Mouse (Mus musculus) cerebellum, adult (tissue): Measurements from ENCODE around the gene Fahd2a.

Experiments used
- ATAC-seq: cut with Nextera tagmentation; 2 replicates; pipeline ENCODE4 v1.9.2; 2017; ENCODE audit warnings: mild to moderate bottlenecking, moderate library complexity, mixed read lengths; ENCODE audit not compliant: insufficient number of reproducible peaks, low FRiP score, low TSS enrichment

Gene Fahd2a

DNA sequence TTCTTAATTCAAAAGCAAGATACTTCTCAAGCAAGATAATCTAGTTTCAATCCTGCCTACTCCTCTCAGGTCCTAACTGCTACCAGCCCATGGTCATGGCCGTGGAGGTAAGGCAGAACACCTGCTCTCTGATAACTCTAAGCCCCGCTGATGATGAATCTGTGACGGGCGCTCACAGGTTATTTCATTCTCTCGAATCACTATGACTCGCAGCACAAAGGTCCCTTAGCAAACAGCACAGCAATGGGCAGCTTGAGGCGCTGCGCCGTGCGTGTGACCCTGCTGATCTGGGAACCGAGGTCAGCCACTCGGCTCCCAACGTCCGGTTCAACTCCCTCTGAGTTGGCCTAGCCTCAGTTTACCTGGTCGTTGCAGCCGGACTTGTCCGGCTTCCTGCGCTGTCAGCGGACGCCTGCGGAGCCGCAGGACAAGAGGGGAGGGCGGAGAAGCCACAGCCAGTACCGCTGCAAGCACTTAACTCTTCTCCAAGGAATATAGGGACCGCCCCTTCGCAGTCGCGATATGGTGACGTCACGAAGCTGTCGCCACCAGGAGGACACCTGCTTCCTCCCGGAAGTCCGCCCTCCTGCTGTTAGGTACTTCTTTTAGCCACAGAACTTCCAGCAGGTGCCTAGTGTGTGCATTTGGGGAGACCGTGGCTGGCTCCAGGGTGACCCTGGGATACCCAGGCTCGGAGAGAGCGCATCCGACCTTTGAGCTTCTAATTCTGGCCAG, at the start of gene Fahd2a:
Gene Fahd2a (minus strand): TSS at position 511 of the 735 bp plus-strand sequence.
- peak; percentile 86 for ATAC-seq

DNA sequence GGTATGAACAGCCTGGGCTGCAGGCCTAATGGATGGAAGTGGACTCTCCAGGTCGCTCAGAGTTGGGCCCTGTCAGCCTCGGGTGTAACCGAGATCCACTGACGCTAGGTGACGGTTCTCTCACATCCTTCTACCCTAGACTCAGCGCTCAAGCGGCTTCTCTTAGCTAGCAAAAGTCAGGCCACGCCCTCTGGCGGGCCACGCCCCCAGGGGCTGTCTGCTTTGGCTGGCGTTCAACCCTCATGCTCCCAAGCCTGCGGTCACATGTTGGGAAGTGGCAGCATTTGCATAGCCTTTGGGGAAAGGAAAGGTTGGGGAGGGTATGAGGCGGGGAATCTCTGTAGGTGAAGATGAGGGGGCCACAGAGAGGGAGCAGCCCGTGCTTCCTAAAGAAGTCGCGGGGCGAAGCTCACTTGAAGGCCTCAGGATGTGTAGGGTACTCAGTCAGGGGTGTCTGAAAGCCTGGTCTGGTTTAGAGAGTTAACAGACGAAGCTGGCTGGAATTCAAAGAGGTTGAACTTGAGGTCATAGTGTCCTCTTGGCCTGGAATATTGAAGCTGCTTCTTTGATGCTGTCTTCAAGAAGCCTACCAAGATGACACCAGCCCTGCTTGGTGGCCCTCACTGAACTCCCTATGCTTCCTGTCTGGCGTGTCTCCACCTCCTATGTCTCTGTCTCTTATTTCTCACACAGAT, 40.3 kb upstream of the Fahd2a start:
- ATAC-seq: no peak

DNA sequence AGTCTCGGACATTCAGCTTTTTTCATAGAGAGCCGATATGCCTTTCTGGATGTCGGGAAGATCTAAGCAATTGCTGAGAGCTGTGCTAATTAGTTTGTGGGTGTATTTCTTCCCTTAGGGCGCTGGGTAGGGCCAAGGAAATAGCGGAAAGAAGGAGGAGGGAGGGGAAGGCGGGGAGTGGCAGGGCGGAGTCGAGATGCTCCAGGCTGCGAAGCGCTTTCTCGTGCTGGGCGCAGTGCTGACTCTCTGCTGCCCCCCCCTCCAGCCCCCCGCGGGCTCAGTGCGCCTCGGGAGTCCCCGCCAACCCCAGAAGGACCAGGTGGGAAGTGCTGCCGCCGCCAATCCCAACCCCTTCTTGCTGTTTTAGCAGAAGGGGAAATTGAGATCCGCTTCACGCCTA, 38.6 kb upstream of the Fahd2a start:
- no peak; the same call in 1 of the 2 replicates for ATAC-seq

DNA sequence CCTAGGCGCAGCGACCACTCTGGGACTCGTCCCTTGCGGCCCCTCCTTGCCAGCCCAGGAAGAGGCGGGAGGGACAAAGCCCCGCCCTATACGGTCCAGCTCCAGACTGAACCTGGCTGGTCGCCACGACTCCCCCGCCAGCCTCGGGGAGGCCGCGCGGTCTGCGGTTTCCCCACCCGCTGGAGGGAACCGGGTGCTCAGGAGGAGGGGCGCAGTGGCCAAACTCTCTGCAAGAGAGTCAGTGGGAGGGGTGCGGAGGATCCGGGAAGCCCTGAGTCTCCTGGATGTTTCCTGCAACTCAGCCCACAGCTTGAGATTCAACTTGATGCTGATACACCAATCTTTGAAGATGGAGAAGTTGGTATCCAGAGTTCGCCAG, 38.2 kb upstream of the Fahd2a start:
- no peak; the same call in 1 of the 2 replicates for ATAC-seq

DNA sequence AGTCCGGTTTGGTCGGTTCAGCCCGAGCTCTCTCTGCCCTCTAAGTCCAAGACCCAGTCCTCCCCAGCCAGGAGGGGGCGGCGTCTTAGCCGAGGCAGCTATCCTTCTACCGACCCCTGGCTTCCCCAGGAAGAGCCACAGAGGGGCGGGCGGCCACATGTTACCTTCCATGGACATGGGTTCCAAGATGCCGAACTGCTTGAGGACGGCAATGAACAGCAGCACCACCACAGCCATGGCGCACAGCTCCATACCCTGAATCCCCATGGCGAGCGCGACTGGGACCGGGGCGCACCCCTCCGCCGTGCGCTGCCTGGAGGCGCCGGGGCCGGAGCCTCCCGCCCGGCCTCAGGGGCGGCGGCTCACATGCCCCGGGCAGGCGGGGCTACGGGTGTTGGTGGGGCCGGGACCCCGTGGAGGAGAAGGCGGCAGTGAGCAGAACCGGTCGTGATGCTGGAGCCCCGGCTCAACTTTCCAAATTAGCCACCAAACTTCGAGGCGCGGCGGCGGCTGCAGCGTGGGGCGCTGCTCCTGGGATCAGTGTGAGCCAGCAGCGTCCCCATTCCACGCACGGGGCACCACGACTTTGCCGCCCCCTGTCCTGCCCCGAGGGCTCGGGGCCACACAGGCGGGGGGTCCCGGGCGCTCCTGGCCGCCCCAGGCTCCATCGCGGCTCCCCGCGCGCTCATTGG, 37.6 kb upstream of the Fahd2a start:
- ATAC-seq: no peak

DNA sequence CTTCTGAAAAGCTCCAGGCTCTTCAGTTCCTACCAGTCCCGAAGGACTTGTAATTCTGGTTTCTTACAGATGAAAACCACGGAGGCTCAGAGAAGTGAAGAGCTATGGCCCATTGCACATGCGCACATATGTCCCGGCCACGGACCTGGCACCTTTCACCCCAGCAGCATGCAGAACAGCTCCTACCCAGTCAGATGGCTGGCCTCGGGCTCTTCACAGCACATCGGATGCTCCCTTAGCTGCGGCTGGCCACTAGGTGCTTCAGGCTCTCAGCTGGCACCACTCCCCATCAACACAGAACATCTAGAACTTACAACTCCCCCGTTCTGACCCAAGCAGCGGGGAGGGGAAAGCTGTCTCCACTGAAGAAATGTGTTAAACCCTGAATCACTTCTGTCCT, 35.4 kb upstream of the Fahd2a start:
- no peak for ATAC-seq

DNA sequence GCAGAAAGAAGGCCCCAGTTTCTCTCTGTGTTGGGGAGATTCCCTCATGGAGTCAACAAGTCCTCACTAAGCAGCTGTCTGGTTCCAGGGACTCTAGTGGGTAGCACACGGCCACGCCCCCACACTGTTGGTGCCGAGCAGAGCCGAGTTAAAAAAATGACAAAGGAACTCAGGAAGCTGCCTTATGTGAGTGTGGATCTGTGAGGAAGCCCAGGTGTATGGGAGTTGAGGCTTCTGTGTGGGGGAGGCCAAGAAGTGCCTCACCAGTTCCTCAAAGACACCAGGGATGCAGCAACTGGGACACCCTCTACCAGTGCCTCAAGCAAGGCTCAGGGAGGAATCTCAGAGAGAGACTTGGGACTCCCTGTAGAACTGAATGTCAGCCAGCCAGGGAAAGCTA, 34.8 kb upstream of the Fahd2a start:
- ATAC-seq: no peak

DNA sequence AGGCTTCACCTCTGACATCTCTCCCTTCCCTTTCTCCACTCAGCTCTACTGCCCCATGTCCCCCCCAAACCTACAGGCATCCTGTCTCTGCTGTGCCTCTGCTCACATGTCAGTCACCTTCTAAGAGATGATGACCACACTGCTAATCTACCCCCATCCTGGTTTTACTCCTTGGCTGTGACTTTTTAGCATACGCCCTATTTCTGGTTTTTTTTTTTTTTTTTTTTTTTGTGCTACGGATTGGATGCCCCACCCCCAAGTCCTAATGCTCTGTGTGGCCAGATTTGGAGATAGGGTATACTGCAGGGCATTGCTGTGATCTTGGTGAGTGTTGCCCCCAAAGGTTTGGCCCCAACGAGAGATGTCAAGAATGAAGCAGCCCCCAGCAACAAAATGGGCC, 27.9 kb upstream of the Fahd2a start:
- no peak for ATAC-seq

DNA sequence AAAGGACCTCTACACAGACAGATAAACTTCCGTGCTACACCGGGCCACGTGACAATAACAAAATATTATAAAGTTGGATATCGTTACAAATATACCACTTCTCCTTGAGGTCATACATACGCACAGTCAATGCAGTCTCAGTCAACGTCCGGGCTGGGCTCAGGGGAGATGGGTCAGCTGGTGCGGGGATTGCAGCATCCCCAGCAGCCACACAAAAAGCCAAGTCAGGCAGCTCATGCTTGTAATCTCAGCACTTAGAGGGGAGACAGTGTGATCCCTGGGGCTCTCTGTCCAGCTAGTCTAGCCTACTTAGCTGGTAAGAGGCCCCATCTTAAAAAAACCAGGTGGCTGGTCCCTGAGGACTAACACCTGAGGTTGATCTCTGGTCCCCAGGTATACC, 26.9 kb upstream of the Fahd2a start:
- no peak for ATAC-seq

DNA sequence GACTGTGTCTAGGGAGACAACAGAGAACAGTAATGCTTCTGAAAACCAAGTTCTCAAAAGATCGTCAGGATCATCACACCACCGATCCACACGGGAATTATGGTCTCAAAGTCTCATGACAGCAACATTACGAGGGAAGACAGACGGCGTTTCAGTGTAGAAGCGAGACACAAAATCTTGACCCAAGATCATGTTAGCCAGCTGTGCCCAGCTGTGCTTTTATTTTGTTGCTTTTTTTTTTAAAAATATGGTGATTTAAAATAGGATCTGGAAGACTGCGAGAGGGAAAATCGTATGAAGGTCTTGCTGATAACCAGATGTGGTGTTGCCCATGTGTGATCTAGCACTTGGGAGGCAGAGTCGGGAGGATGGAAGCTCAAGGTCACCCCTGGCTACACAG, 26.3 kb upstream of the Fahd2a start:
- no peak for ATAC-seq

DNA sequence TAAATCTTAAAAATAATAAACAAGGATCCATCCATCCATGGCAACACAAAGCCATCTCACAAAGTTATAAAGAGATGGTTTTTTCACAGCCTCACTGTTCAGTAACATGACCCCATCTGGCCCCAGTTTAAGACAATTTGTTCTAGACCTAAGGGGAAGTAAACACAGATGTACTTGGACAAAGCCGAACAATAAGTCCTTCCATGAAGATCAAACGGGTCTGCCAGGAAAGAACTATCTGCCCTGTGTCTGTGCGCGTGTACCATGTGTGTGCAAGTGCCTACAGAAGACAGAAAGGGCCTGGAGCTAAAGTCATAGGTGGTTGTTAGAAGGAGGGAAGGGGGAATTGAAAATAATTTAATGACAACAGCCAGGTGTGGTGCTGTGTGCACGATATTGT, 25.8 kb upstream of the Fahd2a start:
- no peak for ATAC-seq

DNA sequence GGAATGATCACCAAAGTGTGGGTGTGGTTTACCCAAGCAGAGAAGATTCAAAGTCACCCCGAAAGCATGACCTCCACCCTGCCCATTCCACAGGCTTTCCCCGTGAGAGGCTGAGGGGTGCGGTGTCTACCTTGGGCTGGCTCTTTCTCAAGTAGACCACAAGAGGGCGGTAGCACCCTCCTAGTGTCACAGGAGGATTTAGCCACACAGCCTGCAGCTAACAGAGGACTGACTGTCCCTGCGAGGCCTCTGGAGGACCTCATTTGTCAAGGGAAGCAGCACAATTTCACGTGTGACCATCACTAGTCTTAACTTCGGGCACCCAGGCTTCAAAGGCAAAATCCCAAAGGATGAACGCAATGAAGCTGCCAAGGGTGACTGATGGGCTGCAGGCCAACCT, 17.9 kb upstream of the Fahd2a start:
- peak; percentile 79 for ATAC-seq

DNA sequence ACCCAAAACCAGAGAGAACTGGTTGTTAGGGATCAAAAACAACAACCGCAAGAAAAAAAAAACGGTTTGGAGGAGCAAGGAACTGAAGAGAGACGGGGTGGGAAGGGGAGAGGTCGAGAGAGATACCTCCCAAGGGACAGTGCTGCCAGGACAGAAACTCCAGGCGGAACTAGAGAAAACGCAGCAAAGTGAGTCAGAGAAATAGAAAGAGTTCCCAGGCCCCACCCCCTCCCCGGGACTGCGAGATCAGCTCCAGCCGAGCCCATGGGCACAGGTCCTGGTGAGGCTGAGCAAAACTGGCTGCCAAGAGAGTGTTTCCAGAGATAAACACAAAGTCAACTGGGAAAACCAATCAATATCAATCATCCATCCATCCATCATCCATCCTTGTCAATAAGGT, 17.0 kb upstream of the Fahd2a start:
- ATAC-seq: no peak

DNA sequence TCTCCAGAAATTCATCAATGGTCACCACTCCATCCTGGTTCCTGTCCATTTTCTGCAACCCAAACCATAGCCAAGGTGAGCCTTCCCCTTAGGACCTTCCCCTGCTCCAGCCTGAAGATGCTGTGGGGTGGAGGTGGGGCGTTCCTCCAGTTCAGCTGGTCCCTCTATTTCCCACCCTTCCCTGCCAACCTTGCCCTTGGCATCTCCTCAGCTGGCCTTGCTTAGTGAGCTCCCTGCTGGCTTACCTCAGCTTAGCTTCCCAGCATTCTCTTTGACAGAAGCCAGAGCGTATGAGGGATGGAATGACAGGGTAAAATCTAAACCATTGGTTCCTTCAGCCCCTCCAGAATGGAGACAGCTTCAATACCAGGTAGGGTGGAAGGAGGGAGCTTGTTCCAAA, 15.0 kb upstream of the Fahd2a start:
- ATAC-seq: 0 out of 2 replicates have a peak, but pooled peaks have one; percentile 27

DNA sequence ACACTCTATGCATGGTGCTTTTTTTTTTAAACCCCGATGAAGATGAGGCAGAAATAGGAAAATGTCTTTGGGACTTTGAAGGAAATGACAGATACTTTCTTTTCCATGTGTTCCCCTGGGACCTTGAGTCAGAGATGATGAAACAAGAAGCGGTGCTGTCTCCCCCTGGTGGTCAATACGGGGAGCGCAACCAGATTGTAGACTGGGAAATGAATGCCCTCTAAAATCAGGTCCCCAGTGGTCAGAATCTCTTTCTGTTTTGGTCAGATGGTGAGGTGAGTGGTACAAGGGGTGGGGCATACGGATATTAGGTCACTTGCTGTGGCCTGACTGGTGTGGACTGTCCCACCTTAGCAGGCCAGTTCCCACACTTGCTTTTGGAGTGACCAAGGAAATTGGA, 9.4 kb upstream of the Fahd2a start:
- ATAC-seq: peak; percentile 42; the same call in 1 of the 2 replicates

DNA sequence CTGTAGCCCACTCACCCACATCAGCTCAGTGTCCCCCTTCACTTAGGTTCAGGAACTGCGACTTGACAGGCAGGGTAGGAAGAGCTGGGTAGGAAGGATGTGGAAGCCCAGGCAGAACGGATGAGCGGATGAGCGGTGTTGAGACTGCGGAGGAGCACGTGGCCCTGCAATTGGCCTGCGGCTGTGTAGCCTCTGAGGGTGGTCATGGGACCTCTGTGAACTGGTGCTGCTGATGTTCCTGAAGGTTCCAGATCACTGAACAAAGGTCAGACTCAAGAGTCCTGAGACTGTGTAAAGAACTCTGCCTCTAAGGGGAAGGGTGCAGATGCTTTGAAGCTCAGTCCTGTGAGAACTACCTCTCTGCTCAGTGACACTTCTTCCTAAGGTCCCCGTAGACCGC, 8.8 kb upstream of the Fahd2a start:
- no peak for ATAC-seq

DNA sequence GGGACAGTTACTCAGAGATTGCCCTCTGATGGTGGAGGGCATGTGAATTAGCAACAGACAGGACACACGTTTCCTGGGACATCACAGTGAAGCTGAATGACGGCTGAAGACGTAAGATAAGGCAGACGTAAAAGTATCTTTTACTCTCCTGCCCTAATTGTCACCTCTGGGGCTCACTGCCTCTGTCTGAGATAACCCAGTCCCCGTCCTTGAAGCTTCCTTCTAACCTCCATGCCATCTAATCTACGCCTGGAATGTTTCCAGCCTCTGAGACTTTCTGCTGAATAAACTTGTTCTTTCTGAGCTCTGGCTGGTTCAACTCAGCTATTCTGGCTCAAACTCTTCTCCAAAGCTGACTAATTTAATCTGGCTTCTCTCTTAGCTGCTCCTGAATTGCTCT, 7.4 kb upstream of the Fahd2a start:
- no peak for ATAC-seq

DNA sequence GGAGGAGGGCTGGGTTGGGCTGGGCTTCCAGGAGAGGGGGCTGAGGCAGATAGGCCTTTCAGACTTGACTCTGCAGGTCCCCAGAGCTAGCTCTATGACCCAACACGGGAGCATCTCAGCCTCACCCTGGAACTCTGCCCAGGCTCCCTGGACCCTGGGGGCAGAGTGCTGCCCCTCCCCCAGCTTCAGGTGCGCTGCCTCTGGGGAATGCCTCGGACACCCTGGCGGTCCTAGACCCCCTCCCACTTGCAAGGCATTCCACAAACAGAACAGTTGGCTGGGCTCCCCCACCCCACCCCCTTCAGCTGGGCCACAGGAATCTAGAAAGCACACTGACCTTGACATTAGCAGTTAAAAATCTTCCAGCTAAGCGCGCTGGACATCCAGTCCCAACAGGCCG, 5.3 kb upstream of the Fahd2a start:
- ATAC-seq: no peak

DNA sequence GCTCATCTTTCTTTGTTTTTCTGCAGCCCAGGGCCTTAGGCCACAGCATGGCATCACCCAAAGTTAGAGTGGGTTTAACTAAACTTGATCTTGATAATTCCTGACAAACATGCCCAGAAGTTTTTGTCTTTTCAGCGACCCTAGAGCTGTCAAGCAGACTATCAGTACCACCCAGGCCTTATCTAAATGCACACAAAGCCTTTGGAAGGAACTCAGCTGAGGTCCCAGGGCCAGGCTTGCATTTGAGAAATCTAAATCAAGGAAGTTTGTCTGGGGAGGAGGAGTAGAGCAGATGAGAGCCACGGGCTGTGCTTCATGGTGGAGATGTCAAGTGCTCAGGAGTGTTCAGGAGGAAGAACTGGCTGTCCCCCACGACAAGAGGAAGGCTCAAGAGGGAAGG, 2.5 kb upstream of the Fahd2a start:
- no peak for ATAC-seq

DNA sequence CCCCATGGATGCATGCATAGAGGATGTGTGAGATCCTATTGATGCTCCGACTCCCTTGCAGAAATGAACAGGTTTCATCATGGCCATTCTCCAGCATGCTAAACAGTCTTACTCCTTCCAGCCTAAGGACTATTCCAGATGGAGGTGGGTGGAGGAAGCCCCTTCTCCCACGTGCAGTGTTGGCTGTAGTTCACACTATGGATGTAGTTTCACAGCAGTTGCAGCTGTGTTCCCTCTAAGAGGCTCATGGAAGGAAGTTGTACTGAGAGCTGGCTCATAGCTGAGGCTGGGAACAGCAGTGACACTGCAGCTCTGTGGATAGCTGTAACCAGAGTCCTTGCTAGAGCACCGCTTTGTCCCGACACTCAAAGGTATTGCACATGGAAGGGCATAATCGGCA, 6.7 kb downstream of the Fahd2a start:
- no peak for ATAC-seq

DNA sequence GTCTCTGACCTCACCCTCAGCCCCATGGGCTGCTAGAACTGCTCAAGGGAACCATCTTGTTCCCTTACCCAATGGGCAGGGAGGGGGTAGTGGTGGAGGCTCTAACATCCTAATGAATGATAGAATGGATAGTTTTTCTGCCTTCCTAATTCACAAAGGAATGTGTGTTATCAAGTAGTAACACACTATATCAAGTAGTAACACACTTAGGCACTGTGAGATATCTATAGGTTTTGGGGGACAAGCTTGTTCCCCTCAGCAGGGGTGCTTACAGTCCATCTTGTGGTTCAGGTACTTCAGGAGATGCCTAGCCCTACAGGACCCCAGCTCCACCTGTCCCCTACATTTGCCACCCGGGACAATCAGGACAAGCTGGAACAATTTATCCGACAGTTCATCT, 8.8 kb downstream of the Fahd2a start:
- no peak for ATAC-seq

DNA sequence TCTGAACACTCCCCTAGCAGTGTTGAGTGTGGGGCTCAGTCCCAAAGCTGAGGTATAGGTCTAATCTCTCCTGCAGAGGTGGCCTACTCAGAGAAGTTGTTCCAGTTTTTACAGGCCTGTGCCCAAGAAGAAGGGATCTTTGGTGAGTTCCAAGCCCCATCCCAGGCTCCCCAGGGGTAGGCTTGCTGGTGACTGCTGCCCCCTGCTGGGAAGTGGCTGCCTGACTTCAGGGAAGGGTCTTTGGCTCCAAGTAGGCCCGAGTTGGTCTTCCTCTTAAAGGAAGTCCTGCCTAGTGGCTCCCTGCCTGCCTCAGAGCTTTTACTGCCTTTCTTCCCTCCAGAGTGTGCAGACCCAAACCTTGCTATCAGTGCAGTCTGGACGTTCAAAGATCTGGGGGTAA, 9.2 kb downstream of the Fahd2a start:
- ATAC-seq: no peak
